Mouse (Mus musculus) kidney, postnatal 0 days (tissue): Measurements from ENCODE around the gene Acsl4. TPM values are rescaled to one million over a fixed set of nuclear protein-coding genes. Genes with fewer than 3 reads are reported as not detected.

Experiments used
- ATAC-seq: fragments of 200-750 bp; cut with Nextera tagmentation; replicated peaks from 2 replicates; pipeline ENCODE4 v1.8.0; 2017; ENCODE audit warnings: low read depth, moderate number of reproducible peaks, moderate TSS enrichment, moderate library complexity; ENCODE audit not compliant: low FRiP score
- DNase-seq: peaks from one replicate; pipeline ENCODE4 v3.0.0-alpha.2; 2016; ENCODE audit warnings: low spot score
- H3K27ac ChIP-seq: fragments of 300-500 bp; sonication (generic); 2 replicates; pipeline ENCODE4 v1.5.1; 2014; ENCODE audit warnings: mild to moderate bottlenecking
- H3K27me3 ChIP-seq: fragments of 300-500 bp; sonication (generic); 2 replicates; pipeline ENCODE4 v1.6.1; 2014; ENCODE audit warnings: low read length, mixed read lengths; ENCODE audit not compliant: insufficient read depth
- H3K36me3 ChIP-seq: fragments of 300-500 bp; sonication (generic); 2 replicates; pipeline ENCODE4 v1.6.1; 2014; ENCODE audit warnings: low read length, mixed read lengths; ENCODE audit not compliant: insufficient read depth
- H3K4me1 ChIP-seq: fragments of 300-500 bp; sonication (generic); replicated peaks from 2 replicates; pipeline ENCODE4 v1.6.1; 2014; ENCODE audit warnings: antibody characterized with exemption, low read length, mixed read lengths; ENCODE audit not compliant: insufficient read depth
- H3K4me2 ChIP-seq: fragments of 300-500 bp; sonication (generic); 2 replicates; pipeline ENCODE4 v1.6.1; 2014; ENCODE audit warnings: mild to moderate bottlenecking, low read length, moderate library complexity, mixed read lengths
- H3K4me3 ChIP-seq: fragments of 300-500 bp; sonication (generic); replicated peaks from 2 replicates; pipeline ENCODE4 v1.5.1; 2014; ENCODE audit warnings: low read depth, low read length
- H3K9ac ChIP-seq: fragments of 300-500 bp; sonication (generic); 2 replicates; pipeline ENCODE4 v1.6.1; 2014; ENCODE audit warnings: low read depth, low read length
- H3K9me3 ChIP-seq: fragments of 300-500 bp; sonication (generic); replicated peaks from 2 replicates; pipeline ENCODE4 v1.6.1; 2016; ENCODE audit warnings: low read length, inconsistent platforms, mixed read lengths
- CTCF ChIP-seq: IDR thresholded peaks from 2 replicates; pipeline ENCODE4 v1.5.1; 2016; ENCODE audit warnings: antibody characterized with exemption, low read depth, mild to moderate bottlenecking, moderate library complexity
- whole genome bisulfite sequencing: fragments of 180-500 bp; shearing (Covaris S2); extraction: QIAGEN DNeasy Blood & Tissue Kit; methylation state at CpG from one replicate; pipeline ENCODE4 v1.1.7; 2014; 5-methylcytosine and 5-hydroxymethylcytosine counted together
- polyA plus RNA-seq: library from polyadenylated mRNA; unstranded; fragments of >200 nt; fragmentation: Nextera tagmentation; extraction: Ambion mirVana; gene quantifications from 2 replicates; pipeline ENCODE4 v1.2.1, GENCODE M21; 2015

Gene Acsl4
- polyA plus RNA-seq, 1 experiment from 2014 or later, result 32.3 TPM

DNA sequence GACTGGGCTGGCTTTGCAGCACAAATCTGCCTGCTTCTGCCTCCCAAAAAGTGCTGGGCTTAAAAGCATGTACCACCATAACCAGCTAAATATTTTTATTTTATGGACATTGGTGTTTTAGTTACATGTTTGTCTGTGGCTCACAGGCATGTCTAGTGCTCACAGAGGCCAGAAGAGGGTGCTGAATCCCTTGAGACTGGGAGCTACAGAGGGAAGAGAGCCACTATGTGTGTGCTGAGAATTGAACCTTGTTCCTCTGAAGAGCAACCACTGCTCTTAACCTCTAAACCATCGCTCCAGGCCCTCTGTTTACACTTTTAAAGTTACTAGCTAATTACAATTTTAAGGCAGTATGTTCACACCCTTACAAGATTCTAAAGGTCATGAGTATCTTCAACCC is 2.7 kb downstream of the Acsl4 start:
- H3K9ac ChIP-seq, result no peak overlapping the region
- H3K36me3 ChIP-seq, result no peaks in the 10 kb centered on the region
- no peak overlapping the region for H3K4me3 ChIP-seq
- H3K27ac ChIP-seq, result no peak overlapping the region
- H3K4me2 ChIP-seq, result no peak overlapping the region
- no peaks in the 10 kb centered on the region for H3K9me3 ChIP-seq
- 91% methylated on average over 1 of the region's 1 CpGs for WGBS
- no peaks in the 10 kb centered on the region for H3K4me1 ChIP-seq
- no peaks in the 10 kb centered on the region for H3K27me3 ChIP-seq
- DNase-seq (no peak), ATAC-seq (no peak)
- peak; percentile 37 for TF ChIP-seq CTCF

DNA sequence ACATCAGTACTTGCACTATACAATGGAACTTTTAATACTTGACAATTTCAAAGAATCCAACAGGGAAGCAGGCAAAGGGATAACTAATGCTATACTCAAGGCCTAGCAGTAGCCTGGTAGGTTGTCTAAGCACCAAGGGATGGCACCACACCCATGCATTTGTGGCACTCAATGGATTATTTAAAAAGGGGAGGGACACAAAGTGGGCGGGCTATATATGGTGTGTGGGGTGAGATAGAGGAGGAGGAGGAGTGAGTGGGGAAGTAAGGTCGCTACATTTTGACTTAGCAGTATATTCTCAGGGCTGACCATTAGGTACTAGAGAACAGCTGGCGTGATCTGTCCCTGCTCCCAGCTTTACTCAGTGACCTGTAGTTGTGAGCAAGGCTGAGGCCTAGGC is 5.4 kb downstream of the Acsl4 start:
- Histone ChIP-seq H3K27me3 (no peaks in the 10 kb centered on the region), H3K36me3 (no peaks in the 10 kb centered on the region), H3K9me3 (no peaks in the 10 kb centered on the region), H3K9ac (no peak overlapping the region), H3K27ac (no peak overlapping the region), H3K4me1 (no peaks in the 10 kb centered on the region), H3K4me2 (no peak overlapping the region), H3K4me3 (no peak overlapping the region)
- TF ChIP-seq CTCF, result no peak
- DNase-seq (no peak), ATAC-seq (no peak)
- 72% methylated on average over 3 of the region's 3 CpGs for WGBS

DNA sequence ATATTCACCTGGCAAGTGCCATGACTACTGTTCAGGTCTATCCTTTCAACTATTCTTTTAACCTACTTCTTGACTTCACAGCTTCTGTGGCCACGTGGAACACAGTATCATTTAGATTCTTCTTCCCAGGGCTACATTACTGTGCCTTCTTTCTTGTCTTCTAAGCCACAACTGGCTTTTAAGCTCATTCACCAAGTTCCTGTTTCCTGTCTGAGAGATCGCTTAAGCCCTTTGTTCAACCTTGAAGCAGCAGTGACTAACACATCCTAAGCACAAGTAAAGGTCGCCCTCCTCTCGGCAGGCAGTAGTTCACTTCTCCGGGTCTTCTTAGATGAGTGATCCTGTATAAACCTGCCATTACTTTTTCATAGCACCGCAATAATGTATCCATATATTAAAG is 10.4 kb downstream of the Acsl4 start:
- Histone ChIP-seq H3K9ac (no peak overlapping the region), H3K4me1 (no peaks in the 10 kb centered on the region), H3K4me2 (no peak overlapping the region), H3K36me3 (no peaks in the 10 kb centered on the region), H3K27ac (no peak overlapping the region), H3K4me3 (no peak overlapping the region), H3K27me3 (no peaks in the 10 kb centered on the region), H3K9me3 (no peaks in the 10 kb centered on the region)
- TF ChIP-seq CTCF, result no peak
- 80% methylated on average over 6 of the region's 6 CpGs for WGBS
- DNase-seq, result no peak
- no peak for ATAC-seq

DNA sequence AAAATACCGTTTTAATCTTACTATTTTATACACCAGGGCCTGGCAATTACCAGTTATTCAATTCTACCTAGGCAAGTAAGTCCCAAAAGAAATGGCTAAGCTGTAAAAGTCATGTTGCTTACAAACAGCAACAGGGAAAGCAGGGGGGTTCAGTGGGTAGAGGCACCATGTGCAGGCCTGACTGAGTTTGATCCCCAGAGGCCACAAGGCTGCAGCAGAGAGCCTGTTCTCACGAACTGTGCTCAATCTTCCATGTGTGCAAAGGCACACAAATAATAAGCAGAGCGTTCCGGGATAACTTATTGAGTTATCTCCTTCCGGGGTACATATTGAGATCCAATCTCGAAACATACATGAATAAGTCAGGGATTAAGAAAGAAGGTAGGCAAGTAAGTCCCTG is 12.3 kb downstream of the Acsl4 start:
- H3K27me3 ChIP-seq, result no peaks in the 10 kb centered on the region
- peak; percentile 32; the same call in 1 of the 2 replicates for TF ChIP-seq CTCF
- H3K4me2 ChIP-seq, result no peak overlapping the region
- no peak overlapping the region for H3K27ac ChIP-seq
- H3K36me3 ChIP-seq, result no peaks in the 10 kb centered on the region
- WGBS, result 85% methylated on average over 6 of the region's 6 CpGs
- ATAC-seq (no peak), DNase-seq (no peak)
- H3K9ac ChIP-seq, result no peak overlapping the region
- no peak overlapping the region for H3K4me3 ChIP-seq
- H3K9me3 ChIP-seq, result no peaks in the 10 kb centered on the region
- H3K4me1 ChIP-seq, result no peaks in the 10 kb centered on the region

DNA sequence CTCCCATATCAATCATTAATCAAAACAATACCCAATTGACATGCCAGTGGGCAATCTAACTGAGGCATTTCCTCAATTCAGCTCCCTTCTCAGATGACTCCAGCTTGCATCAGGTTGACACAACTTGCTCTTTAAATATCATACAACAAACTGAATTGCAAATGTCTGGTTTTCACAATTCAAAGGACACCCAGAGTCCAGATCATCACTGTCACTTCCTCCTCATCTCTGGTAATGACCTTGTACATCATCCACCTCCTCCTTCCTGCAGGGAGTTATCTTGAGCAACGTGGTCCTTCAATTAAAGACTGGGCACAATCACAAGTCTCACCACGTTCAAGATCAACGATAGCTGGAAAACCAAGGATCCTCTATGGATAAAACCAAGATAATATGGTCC is 13.0 kb downstream of the Acsl4 start:
- Histone ChIP-seq H3K27ac (no peak overlapping the region), H3K27me3 (no peaks in the 10 kb centered on the region), H3K4me3 (no peak overlapping the region), H3K4me2 (no peak overlapping the region), H3K9ac (no peak overlapping the region), H3K36me3 (no peaks in the 10 kb centered on the region), H3K4me1 (no peaks in the 10 kb centered on the region), H3K9me3 (no peaks in the 10 kb centered on the region)
- TF ChIP-seq CTCF, result no peak
- 75% methylated on average over 3 of the region's 3 CpGs for WGBS
- ATAC-seq, result no peak
- no peak for DNase-seq

DNA sequence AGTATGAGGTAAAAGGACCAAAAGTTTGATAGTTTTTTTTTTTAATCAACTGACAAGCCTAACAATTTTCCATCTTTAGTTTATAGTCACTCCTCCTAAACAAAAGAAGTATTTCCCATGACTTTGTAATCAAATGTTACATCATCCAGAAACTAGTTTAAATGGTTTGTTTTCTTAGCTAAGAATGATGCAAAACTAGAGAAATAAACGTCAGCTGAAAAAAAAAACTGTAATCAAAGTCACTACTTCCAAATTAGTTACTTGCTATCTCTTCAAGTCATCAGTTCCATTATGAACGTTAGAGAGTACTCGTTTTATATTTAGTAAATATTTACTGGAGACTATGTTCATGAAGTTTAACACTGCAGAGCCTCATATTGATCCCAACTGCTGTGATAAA is 13.6 kb downstream of the Acsl4 start:
- WGBS, result 57% methylated on average over 3 of the region's 3 CpGs
- H3K9me3 ChIP-seq, result no peaks in the 10 kb centered on the region
- no peaks in the 10 kb centered on the region for H3K27me3 ChIP-seq
- H3K4me2 ChIP-seq, result no peak overlapping the region
- ATAC-seq, result no peak
- H3K4me1 ChIP-seq, result no peaks in the 10 kb centered on the region
- H3K9ac ChIP-seq, result no peak overlapping the region
- no peaks in the 10 kb centered on the region for H3K36me3 ChIP-seq
- H3K4me3 ChIP-seq, result no peak overlapping the region
- no peak for DNase-seq
- TF ChIP-seq CTCF, result no peak
- H3K27ac ChIP-seq, result no peak overlapping the region

DNA sequence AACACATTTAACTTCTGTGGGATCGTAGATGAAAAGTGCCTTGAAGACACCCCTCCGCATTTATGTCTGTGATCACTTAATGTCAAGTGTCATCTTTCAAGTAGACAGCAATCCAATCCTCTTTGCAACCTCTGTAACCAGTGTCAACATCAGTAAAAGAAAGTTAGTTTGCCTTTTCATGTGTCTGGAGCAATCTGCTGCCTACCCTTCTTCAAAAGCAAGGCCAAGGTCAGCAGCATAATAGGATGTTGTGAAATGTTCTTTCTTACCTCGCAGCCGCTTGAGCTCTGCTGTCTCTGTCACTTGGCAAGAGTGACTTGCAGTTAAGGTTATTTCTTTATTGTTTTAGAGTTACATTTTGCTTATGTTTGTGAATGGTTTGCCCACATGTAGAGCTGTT is 14.8 kb downstream of the Acsl4 start:
- H3K9ac ChIP-seq, result no peak overlapping the region
- H3K36me3 ChIP-seq, result no peaks in the 10 kb centered on the region
- WGBS, result 65% methylated on average over 4 of the region's 4 CpGs
- DNase-seq, result no peak
- no peak overlapping the region for H3K4me3 ChIP-seq
- ATAC-seq, result no peak
- no peak for TF ChIP-seq CTCF
- H3K4me2 ChIP-seq, result no peak overlapping the region
- no peaks in the 10 kb centered on the region for H3K4me1 ChIP-seq
- H3K27ac ChIP-seq, result no peak overlapping the region
- H3K27me3 ChIP-seq, result no peaks in the 10 kb centered on the region
- H3K9me3 ChIP-seq, result no peaks in the 10 kb centered on the region
